Mouse (Mus musculus): ENCODE measurements around the gene Mrpl57.

- TF ChIP-seq POLR2A (IDR thresholded peaks at IDR 0.05; ENCODE audit: borderline replicate concordance, extremely low read depth, insufficient read depth, insufficient read length, poor library complexity, severe bottlenecking), result no peak
- no peak for TF ChIP-seq CTCF (IDR thresholded peaks at IDR 0.05; ENCODE audit: borderline replicate concordance, extremely low read depth, insufficient read depth, insufficient read length)
Measured at GRCm38 (mm10) chr14:57789311-57789710, 36.7 kb upstream of the Mrpl57 start.
